Mouse (Mus musculus): Measurements from ENCODE around the gene Rpl27a.

DNA sequence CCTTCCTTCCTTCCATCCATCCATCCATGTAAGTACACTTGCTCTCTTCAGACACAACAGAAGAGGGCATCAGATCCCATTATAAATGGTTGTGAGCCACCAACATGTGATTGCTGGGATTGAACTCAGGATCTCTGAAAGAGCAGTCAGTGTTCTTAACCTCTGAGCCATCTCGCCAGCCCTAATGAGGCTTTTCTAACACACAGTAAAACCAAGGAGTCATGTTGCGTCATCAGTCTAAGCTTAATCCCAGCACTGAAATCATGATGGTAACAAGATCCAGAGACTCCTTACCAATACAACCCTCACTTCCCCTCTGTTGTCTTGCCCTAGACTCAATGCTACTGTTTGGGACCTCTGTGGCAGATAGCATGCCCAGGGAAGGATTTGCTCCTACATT lies 27.2 kb downstream of the Rpl27a start:
- TF ChIP-seq CTCF (IDR thresholded peaks at IDR 0.05; ENCODE audit: low read depth, low read length) (no peak), POLR2A (IDR thresholded peaks at IDR 0.05; ENCODE audit: insufficient read depth, low read length) (no peak)
